Mouse (Mus musculus) neutrophil, adult 5-6 weeks (primary cell): ENCODE results near the gene Tsfm. TPM values are rescaled to one million over a fixed set of nuclear protein-coding genes. Genes with fewer than 3 reads are reported as not detected.

Experiments used
- ATAC-seq: fragments of 151-379, 151-347 bp; 2 replicates; pipeline ENCODE4 v1.8.0; 2017; ENCODE audit warnings: mild to moderate bottlenecking, moderate TSS enrichment; ENCODE audit not compliant: insufficient number of reproducible peaks, poor library complexity, low FRiP score, severe bottlenecking; ENCODE audit errors: extremely low read depth
- total RNA-seq: library from RNA; stranded (forward); fragments of 200-1000 nt; gene quantifications from 2 replicates; pipeline ENCODE4 v1.2.3, GENCODE M21; 2017

The Tsfm gene
- total RNA-seq, 1 experiment from 2014 or later: 12.9 TPM

DNA sequence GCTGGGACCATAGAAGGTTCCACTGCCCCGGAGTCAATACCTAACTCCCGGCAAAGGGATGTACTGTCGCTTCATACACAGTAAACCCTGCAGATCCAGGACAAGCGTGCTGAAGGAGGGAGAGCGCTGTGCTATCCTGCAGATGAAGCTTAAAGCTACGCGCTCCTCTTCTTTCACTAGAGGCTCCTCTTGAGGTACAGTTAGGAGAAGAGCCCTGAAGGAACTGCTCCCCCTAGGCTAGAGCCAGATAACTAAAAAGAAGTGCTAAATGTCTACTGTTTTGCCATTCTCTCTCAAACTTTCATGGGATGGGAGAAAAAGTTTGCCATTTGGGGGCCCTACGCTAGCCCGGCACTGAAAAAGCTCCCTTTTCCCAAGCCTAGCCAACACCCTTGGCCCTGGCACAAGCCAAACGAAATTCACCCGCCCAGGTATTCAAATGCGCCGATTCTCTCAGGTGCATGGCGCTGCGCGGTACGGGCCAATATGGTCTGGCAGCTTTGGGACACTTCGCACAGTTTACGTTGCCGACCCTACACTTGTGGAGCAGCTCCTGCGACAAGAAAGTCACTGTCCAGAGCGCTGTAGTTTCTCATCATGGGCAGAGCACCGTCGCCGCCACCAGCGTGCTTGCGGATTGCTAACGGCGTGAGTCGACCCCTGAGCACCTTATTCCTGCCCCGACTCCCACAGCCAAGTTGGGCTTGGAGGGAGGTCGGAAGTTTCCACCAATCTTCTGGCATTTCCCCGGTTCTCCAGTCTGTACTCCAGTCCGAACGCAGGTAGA, 18.2 kb upstream of the Tsfm start:
- ATAC-seq: no peak

DNA sequence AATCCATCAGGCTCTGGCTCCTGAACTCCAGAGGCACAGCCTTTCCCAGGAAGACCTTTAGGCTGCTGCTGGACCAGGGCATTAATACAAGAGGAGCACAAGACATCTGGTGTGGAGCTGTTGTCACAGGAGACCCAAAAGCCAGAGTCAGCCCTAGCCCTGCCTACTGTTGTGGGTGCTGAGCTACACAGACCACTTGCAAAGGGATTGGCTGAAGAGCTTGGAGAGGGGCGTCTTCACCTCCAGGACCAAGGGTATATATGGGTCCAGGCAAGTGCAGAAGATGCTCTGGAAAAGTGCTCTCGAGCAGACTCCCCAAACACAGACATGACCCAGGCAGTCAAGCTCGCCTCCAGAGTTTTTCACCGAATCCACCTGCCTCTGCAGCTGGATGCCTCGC, 17.3 kb upstream of the Tsfm start, which contains the start of gene Cyp27b1:
Gene Cyp27b1 (plus strand): TSS at position 297 of the 400 bp plus-strand sequence.
- no peak for ATAC-seq

DNA sequence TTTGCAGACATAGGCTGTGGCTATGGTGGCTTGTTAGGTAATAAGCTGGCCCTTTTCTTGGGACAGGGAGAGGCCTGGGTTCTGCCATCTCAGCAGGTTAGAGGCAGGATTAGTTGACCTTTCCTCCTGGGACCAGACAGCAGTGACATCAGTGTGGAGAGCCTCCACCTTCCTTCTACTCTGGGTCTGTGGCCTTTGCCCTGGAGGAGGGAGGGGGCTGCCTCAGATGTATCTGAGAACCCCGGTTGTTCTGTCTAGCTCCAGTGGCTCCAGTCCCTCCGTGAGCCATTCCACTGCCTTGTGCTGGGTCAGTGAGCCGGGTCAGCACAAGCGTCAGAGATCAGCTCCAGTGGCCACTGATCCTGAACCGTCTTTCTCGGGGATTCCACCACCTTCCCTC, 12.5 kb upstream of the Tsfm start:
- ATAC-seq: no peak

DNA sequence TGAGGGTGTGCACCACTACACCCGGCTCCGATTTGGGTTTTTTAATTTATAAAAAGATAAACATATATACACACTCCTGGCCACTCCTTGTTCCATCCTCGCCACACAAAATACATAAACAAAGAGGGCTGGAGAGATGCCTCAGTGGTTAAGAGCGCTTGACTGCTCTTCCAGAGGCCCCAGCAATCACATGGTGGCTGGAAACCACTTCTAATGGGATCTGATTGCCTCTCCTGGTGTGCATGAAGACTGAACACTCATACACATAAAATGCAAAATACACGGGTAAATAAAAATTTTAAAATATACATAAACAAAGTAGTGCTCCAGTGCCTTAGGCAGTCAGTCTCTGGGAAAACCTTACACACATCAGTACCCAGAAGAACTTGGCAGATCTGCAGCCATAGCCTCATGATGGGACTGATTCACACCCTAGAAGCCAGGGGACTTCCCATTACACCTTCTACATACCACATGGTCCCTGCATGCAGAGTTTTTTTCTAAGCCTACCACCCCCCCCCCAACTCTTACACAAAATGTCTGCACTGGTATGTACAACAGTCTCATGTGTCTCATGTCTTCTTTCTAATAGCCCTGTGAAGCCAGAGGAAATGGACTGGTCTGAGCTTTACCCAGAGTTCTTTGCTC, 12.0 kb upstream of the Tsfm start:
- ATAC-seq: no peak

- peak; percentile 65 for ATAC-seq
Measured at GRCm38 (mm10) chr10:127041774-127042338, 11.2 kb upstream of the Tsfm start.

DNA sequence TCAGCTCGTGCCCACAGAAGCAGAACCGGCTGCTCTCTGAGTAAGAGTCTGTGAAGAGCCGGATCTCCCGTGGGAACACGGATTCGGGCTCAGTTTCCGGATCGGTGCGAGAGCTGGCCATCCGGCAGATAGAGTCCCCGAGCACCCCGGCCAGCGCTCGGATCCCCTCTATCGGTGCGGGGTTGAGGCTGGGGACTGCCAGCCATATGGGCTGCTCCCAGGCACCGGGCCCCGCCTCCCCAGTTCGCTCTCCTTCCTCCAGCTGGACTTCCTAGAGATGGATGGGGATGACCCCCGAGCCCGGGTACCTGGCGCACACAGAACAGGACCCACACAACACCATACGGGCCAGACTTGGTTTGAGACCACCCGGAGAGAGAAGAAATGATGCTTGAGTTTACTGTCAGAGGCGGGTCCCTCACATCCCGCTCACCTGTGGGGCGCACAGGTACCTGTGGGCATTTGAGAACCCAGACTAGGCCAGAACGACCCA, 10.7 kb upstream of the Tsfm start, which contains the start of the genes Mettl1 and Eef1akmt3:
Gene Mettl1 (plus strand): TSS at position 141 of the 493 bp plus-strand sequence.
Gene Eef1akmt3 (minus strand): TSS at position 240 of the 493 bp plus-strand sequence.
- no peak for ATAC-seq

GRCm38 (mm10) chr10:127040569-127041214, 10.1 kb upstream of the Tsfm start:
- no peak for ATAC-seq

DNA sequence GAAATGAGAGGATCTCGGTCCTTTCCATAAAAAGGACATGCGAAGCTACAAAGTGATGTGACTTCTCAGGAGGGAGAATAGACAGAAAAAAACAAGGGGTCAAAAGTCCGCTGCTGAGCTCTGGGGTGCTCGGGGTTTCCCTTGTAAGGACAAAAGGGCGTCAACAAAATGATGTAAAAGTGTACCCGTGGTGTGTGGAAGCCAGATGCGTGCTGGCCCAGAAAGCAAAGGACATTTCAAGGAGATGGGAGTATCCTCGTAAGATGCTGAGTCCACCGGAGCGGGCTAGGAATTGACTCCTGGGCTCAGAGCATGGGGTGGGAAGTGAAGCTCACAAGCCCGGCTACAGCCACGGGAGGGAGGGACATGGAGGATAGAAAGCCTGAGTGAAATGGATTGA, 7.0 kb upstream of the Tsfm start:
- no peak for ATAC-seq

GRCm38 (mm10) chr10:127036273-127036672, 5.6 kb upstream of the Tsfm start:
- ATAC-seq: no peak

- no peak for ATAC-seq
Measured at GRCm38 (mm10) chr10:127033301-127033741, 2.7 kb upstream of the Tsfm start.

GRCm38 (mm10) chr10:127018422-127018821, 12.2 kb downstream of the Tsfm start:
- no peak for ATAC-seq

DNA sequence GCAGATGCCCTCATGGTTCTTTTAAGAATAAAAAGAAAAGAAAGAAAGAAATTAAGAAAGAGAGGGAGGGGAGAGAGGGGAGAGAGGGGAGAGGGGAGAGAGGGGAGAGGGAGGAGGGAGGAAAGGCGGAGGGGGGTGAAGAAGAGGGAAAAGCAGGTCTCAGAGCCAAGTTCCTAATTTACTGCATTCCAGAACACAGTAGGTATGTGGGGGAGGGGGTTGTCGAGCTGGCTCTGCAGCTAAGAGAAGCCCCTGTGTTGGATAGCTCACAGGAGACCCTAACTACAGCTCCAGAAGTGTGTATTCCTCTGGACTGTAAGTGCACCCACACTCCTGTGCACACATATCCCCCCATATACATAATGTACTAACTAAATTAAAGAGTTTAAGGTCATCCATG, 13.6 kb downstream of the Tsfm start:
- ATAC-seq: no peak

DNA sequence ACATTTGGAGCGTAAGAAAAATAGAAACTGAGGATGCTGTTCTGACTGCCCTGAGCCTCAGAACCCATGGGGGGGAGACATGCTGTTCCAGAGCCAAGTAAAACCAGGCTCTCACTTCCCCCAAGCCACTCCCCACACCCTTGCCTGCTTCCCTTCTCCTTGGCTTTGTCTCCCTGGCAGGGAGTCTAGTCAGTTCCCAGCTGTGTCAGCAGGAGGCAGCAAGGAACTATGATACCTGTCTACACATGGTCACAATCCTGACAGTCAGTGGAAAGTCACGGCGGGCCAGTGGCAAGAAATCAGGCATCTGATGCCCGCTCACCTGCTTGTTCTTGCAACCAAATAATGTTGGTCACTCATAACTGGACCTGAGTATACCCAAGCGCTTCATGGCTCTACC, 14.2 kb downstream of the Tsfm start:
- no peak for ATAC-seq

GRCm38 (mm10) chr10:127003806-127004205, 26.8 kb downstream of the Tsfm start:
- no peak for ATAC-seq

GRCm38 (mm10) chr10:127003334-127003733, 27.3 kb downstream of the Tsfm start:
- ATAC-seq: no peak

DNA sequence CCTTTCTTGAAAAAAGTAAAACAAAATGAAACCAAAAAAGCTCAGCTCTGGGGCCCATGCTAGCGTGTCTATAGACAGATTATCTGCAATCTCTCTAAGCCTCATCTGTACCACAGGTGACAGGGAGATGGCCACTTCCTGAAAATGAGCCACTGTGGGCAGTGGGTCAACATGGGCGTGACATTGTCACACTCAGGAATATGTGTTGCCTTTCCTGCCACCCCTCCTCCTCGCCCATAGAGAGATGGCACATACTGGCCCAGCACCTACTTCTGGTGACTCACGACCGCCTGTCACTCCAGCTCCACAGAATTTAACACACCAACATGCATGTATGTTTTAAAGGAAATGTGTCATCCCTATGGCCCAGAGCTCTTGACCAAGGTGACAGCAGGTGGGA, 27.9 kb downstream of the Tsfm start:
- ATAC-seq: no peak

DNA sequence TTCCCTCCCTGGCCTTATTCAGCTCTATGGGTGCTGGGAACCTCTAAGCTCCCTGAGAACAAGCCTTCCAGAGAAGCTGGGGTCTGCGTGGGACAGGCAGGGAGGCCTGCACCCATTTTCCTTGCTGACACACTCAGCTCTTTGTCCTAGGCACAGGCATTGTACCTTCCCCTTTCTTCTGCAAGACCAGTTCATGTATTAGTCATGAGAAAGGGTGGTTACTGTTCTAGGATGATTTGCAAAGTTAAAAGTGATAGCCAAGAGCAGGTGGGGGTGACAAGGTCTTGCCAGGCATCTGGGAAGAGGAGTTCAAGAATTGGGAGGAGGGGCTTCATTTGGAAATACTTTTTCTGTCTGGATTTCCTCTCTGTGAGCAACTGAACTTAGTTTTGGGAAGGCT, 28.6 kb downstream of the Tsfm start:
- no peak for ATAC-seq

- no peak for ATAC-seq
Measured at GRCm38 (mm10) chr10:127001297-127001696, 29.3 kb downstream of the Tsfm start.

- ATAC-seq: no peak
Measured at GRCm38 (mm10) chr10:127000529-127000928, 30.1 kb downstream of the Tsfm start, which contains the start of gene Avil. Gene Avil, plus strand, starts transcription at chr10:127000709.
